Mouse (Mus musculus) liver, embryonic 14.5 days (tissue): ENCODE data around the gene Bmf. TPM values are rescaled to one million over a fixed set of nuclear protein-coding genes. Genes with fewer than 3 reads are reported as not detected.

Source experiments
- ATAC-seq: fragments of 200-750 bp; cut with Nextera tagmentation; 2 replicates; pipeline ENCODE4 v1.8.0; 2017; ENCODE audit warnings: moderate number of reproducible peaks, mild to moderate bottlenecking, moderate library complexity; ENCODE audit not compliant: insufficient read depth
- DNase-seq, 3 experiments: peaks; one replicate each; pipeline ENCODE4 v3.0.0-alpha.2; 2012 to 2013; ENCODE audit warnings: low read depth in 3 of 3, low spot score in 3 of 3
- H3K27ac ChIP-seq: fragments of 300-500 bp; sonication (generic); 2 replicates; pipeline ENCODE4 v1.5.1; 2014; ENCODE audit warnings: moderate library complexity, mild to moderate bottlenecking, control low read depth, inconsistent platforms
- H3K27me3 ChIP-seq: fragments of 300-500 bp; sonication (generic); 2 replicates; pipeline ENCODE4 v1.6.1; 2014; ENCODE audit warnings: mild to moderate bottlenecking, low read length, moderate library complexity; ENCODE audit not compliant: control insufficient read depth, insufficient read depth
- H3K36me3 ChIP-seq: fragments of 300-500 bp; sonication (generic); replicated peaks from 2 replicates; pipeline ENCODE4 v1.6.1; 2014; ENCODE audit warnings: low read depth; ENCODE audit not compliant: control insufficient read depth, insufficient read depth
- H3K4me1 ChIP-seq, 2 experiments: fragments of 200-500 bp in 1 of 2; fragments of 300-500 bp in 1 of 2; sonication (generic) in 1 of 2; replicated peaks; 2 replicates each; pipeline ENCODE4 v1.6.1; 2012 to 2014; ENCODE audit warnings: antibody characterized with exemption in 1 of 2, inconsistent platforms in 1 of 2, low read length in 1 of 2; ENCODE audit not compliant: control insufficient read depth in 2 of 2, insufficient read depth in 2 of 2
- H3K4me2 ChIP-seq: fragments of 300-500 bp; sonication (generic); 2 replicates; pipeline ENCODE4 v1.6.1; 2014; ENCODE audit warnings: low read depth, mild to moderate bottlenecking, control low read depth, moderate library complexity
- H3K4me3 ChIP-seq, 2 experiments: fragments of 200-500 bp in 1 of 2; fragments of 300-500 bp in 1 of 2; sonication (generic) in 1 of 2; 2 replicates each; pipeline ENCODE4 v1.5.1; 2012 to 2014; ENCODE audit warnings: low read depth in 2 of 2, low read length in 2 of 2, mild to moderate bottlenecking in 2 of 2, control low read depth in 1 of 2, inconsistent platforms in 1 of 2, moderate library complexity in 1 of 2; ENCODE audit not compliant: insufficient read depth in 1 of 2
- H3K9ac ChIP-seq: fragments of 300-500 bp; sonication (generic); replicated peaks from 2 replicates; pipeline ENCODE4 v1.6.1; 2014; ENCODE audit warnings: mild to moderate bottlenecking, control low read depth, moderate library complexity
- H3K9me3 ChIP-seq: fragments of 300-500 bp; sonication (generic); 2 replicates; pipeline ENCODE4 v1.6.1; 2016; ENCODE audit warnings: low read length, mixed read lengths; ENCODE audit not compliant: control insufficient read depth
- CTCF ChIP-seq: IDR thresholded peaks from 2 replicates; pipeline ENCODE4 v1.5.1; 2016; ENCODE audit warnings: antibody characterized with exemption, low read depth, control low read depth
- EP300 ChIP-seq: IDR thresholded peaks from 2 replicates; pipeline ENCODE4 v1.6.1; 2016; ENCODE audit warnings: antibody characterized with exemption, low read depth
- WGBS: fragments of 180-500 bp; shearing (Covaris S2); extraction: QIAGEN DNeasy Blood & Tissue Kit; methylation state at CpG from one replicate; pipeline ENCODE4 v1.1.7; 2014; ENCODE audit not compliant: insufficient replicate concordance; 5-methylcytosine and 5-hydroxymethylcytosine counted together
- polyA plus RNA-seq, 2 experiments: library from polyadenylated mRNA; depleted of rRNA in 1 of 2; stranded (reverse) in 1 of 2; unstranded in 1 of 2; fragments of >200 nt; fragmentation: Nextera tagmentation in 1 of 2; extraction: Ambion mirVana in 1 of 2; gene quantifications; 2 replicates each; pipeline versions ENCODE4 v1.2.1 to v1.2.3; 2012 to 2014

Bmf gene
- polyA plus RNA-seq, 2 experiments: 0.70 to 0.87 TPM

DNA sequence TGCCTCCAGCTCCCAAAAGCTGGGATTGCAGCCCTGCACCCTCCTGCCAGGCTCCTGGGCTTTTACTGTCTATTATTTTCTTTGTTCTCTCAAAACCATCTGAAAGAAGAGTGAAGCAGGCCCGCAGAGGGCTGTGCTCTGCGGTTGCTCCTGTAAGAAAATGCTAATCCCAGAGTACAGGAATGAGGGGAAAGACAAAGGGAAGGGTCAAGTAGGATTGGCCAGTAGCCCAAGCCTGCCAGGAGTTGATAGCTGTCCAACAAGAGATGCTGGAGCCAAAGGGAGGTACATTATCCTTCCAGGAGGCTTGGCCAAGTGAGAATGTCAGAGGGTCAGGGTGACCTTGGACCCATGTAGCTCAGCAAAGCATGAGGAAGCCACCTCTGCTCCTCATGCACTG is 2.1 kb upstream of the Bmf start:
- no peak for ATAC-seq
- Histone ChIP-seq H3K4me3 (no peak overlapping the region), H3K4me1 (peaks cover 0 to 13% of the 10 kb centered on the region in 2 experiments), H3K27me3 (peaks cover 23% of the 10 kb centered on the region), H3K4me2 (no peak overlapping the region), H3K36me3 (no peaks in the 10 kb centered on the region), H3K9ac (no peak overlapping the region), H3K9me3 (no peaks in the 10 kb centered on the region), H3K27ac (no peak overlapping the region)
- 64% methylated on average over 2 of the region's 2 CpGs for WGBS
- TF ChIP-seq EP300: no peak
- TF ChIP-seq CTCF: no peak
- DNase-seq: no peak

- ATAC-seq (no peak), DNase-seq (no peak)
- Histone ChIP-seq H3K9ac (no peak overlapping the region), H3K9me3 (no peaks in the 10 kb centered on the region), H3K4me1 (peaks cover 0 to 24% of the 10 kb centered on the region in 2 experiments), H3K36me3 (no peaks in the 10 kb centered on the region), H3K4me2 (peak overlapping the region; percentile 61), H3K27ac (no peak overlapping the region), H3K27me3 (peaks cover 23% of the 10 kb centered on the region), H3K4me3 (peak overlapping the region; percentile 57)
- WGBS: 1% methylated on average over 18 of the region's 18 CpGs
- TF ChIP-seq EP300 (no peak), CTCF (no peak)
Observed at GRCm38 (mm10) chr2:118548421-118549221, 866 bp downstream of the Bmf start.

GRCm38 (mm10) chr2:118547541-118548016 is 1.9 kb downstream of the Bmf start:
- Histone ChIP-seq H3K9ac (no peak overlapping the region), H3K4me1 (peaks cover 0 to 26% of the 10 kb centered on the region in 2 experiments), H3K4me3 (no peak overlapping the region), H3K36me3 (no peaks in the 10 kb centered on the region), H3K27me3 (peaks cover 23% of the 10 kb centered on the region), H3K9me3 (no peaks in the 10 kb centered on the region), H3K27ac (no peak overlapping the region), H3K4me2 (peak overlapping the region; percentile 15)
- WGBS: 10% methylated on average over 9 of the region's 9 CpGs
- DNase-seq: peak in 2 of 3 experiments; percentile 15 to 35
- no peak for TF ChIP-seq EP300
- TF ChIP-seq CTCF: no peak
- no peak for ATAC-seq

GRCm38 (mm10) chr2:118546798-118547165 is 2.7 kb downstream of the Bmf start:
- WGBS: 27% methylated on average over 3 of the region's 3 CpGs
- H3K36me3 ChIP-seq: no peaks in the 10 kb centered on the region
- TF ChIP-seq CTCF (no peak), EP300 (no peak)
- no peaks in the 10 kb centered on the region for H3K9me3 ChIP-seq
- no peak overlapping the region for H3K27ac ChIP-seq
- no peak overlapping the region for H3K4me2 ChIP-seq
- no peak for DNase-seq
- no peak overlapping the region for H3K4me3 ChIP-seq
- no peak for ATAC-seq
- H3K9ac ChIP-seq: no peak overlapping the region
- peaks cover 23% of the 10 kb centered on the region for H3K27me3 ChIP-seq
- peaks cover 0 to 26% of the 10 kb centered on the region in 2 experiments for H3K4me1 ChIP-seq

GRCm38 (mm10) chr2:118546104-118546797 is 3.2 kb downstream of the Bmf start:
- DNase-seq (no peak), ATAC-seq (no peak)
- WGBS: 37% methylated on average over 5 of the region's 5 CpGs
- Histone ChIP-seq H3K27ac (no peak overlapping the region), H3K4me1 (peaks cover 0 to 26% of the 10 kb centered on the region in 2 experiments), H3K9me3 (no peaks in the 10 kb centered on the region), H3K4me2 (no peak overlapping the region), H3K4me3 (no peak overlapping the region), H3K27me3 (peaks cover 23% of the 10 kb centered on the region), H3K36me3 (no peaks in the 10 kb centered on the region), H3K9ac (no peak overlapping the region)
- no peak for TF ChIP-seq CTCF
- TF ChIP-seq EP300: no peak
